Mouse (Mus musculus) urinary bladder, postnatal 25 days (tissue): Measurements from ENCODE around the gene Gm10801.
"Not testable (repeated sequence)": the region's sequence is repeated elsewhere in the genome, so short reads cannot be mapped to it uniquely, and the experiment has no call there.

Experiments used
- DNase-seq: peaks from one replicate; pipeline ENCODE4 v3.0.0; 2022; ENCODE audit warnings: low spot score

Gene Gm10801

DNA sequence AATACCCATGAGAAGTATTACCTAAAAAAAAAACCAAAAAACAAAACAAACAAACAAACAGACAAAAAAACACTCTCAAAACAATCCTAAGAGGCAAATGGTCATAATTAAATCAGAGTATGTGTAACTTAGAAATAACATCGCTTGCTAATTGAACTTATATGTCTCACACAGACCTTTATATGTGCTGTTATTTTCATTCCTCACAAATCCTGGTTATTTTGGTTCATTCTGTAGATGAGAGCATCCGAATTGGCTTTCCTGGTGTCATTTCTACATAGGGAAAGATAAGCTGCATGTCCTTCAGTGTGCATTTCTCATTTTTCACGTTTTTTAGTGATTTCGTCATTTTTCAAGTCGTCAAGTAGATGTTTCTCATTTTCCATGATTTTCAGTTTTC is at the start of gene Gm10801:
Gene Gm10801 (plus strand): TSS at position 301 of the 400 bp plus-strand sequence.
- not testable (repeated sequence) for DNase-seq

DNA sequence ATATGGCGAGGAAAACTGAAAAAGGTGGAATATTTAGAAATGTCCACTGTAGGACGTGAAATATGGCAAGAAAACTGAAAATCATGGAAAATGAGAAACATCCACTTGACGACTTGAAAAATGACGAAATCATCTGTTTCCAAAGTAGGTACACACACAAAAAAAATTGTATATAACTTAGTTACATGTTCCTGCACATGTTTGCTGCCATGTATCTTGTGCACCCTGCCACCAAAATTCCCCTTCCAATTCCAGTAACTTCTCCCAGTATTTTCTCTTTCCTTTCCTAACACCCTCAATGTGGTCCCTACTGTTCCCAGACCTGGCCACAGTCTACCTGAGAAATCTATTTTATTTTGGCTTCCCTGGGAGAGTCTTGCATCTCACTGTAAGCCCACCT is 5.2 kb downstream of the Gm10801 start, which contains the start of gene Gm10800:
Gene Gm10800 (minus strand): TSS at position 101 of the 400 bp plus-strand sequence.
- not testable (repeated sequence) for DNase-seq

DNA sequence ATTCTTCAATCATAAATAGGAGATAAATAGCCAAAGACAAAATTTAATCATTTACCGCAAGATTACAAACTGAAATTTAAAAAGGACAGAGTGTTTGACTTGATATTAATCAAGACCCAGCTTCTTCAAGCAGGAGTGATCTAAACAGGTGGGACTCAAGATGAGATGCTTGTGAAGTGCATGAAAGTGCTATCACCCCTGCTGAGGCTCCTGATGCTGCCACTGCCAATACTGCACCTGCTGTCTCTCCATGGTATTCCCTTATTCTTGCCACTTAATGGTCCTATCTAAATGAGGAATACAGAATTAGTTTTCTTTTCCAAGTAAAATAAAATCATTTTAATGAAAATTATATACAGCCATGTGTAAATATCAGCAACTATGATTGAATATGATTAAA is 35.5 kb downstream of the Gm10801 start:
- DNase-seq: no peak
